Mouse (Mus musculus): ENCODE results near the gene Bcl2l2.
A peak's percentile ranks its signal among the peaks of the same experiment; 100 is the strongest.

The Bcl2l2 gene

GRCm38 (mm10) chr14:54883154-54884021 is at the start of gene Bcl2l2, which contains the start of gene Gm20521:
Gene Bcl2l2, plus strand, starts transcription at chr14:54883377.
Gene Gm20521, plus strand, starts transcription at chr14:54883441.
- DNase-seq (ENCODE audit: low spot score) = peak; percentile 88

DNA sequence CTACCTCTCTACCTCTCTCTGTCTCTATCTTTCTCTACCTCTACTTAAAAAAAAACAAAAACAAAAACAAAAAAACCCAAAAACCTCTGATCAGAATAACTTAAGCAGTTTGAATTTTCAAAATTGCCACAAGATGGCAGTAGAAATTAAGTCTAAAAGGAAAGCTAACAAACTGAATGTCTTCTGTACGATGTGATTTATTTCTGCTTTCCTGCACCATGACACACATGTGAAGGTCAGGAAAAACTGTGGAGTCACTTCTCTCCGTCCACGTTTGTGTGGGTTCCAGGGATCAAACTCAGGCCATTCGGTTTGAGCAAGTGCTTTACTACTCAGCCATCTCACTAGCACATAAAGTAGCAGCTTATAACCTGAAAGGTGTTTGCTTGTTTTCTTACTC is 39.7 kb upstream of the Bcl2l2 start:
- DNase-seq (ENCODE audit: low spot score) = peak; percentile 86

GRCm38 (mm10) chr14:54855726-54856125 is 27.5 kb upstream of the Bcl2l2 start:
- DNase-seq (ENCODE audit: low spot score) = no peak

DNA sequence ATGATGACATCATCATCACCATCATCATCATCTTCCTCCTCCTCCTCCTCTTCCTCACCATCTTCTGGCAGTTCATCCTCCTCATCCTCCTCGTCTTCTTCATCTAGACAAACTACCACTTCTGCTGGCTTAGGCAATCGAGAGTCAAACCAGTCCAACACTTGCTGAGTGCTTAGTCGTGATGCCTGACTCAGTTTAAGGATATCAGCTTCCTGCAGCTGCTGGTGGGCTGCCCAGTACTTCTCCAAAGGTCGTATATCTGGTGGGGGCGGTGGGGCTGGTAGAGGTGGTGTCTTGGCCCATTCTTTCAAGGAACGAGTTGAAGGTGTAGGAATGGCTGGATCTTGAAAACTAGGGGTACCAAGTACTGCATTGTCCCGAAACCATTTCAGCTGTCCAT is 26.5 kb upstream of the Bcl2l2 start:
- DNase-seq (ENCODE audit: low spot score) = no peak

DNA sequence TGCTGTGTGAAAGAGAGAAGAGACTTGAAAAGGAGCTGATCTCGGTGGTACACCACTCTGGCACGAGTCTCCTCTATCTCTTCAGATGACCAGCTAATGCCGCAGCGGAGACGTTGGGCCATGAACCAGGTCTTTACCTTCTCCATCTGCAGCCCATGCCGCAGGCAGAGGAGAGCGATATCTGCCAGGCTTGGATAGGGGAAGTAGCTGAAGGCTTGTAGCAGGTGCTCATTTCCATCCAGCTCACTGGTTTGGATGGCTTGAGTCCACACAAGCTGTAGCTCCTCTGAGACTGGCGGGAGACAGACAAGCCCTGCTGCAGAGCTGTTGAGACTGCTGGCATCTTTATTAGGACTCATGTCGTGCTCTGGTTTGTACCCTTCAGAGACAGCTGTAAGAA is 25.3 kb upstream of the Bcl2l2 start:
- DNase-seq (ENCODE audit: low spot score) = no peak

DNA sequence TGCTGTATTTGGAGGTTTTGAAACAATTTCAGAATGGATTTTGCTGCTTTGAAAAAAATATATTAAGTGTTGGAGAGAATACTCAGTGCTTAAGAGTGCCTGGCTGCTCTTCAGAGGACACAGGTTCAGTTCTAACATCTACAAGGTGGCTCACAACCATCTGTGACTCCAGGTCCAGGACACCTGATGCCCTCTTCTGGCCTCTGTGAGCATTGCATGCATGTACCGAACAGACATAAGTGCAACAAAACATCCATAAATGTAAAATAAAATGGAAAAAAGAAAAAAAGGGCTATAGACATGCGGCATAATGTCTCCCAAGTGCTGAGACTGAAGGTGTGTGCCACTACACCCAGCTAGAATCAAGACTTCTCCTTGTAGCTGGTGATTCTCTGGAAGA is 22.7 kb upstream of the Bcl2l2 start:
- peak; percentile 77 for DNase-seq (ENCODE audit: low spot score)

GRCm38 (mm10) chr14:54863501-54864312 is 19.5 kb upstream of the Bcl2l2 start:
- peak; percentile 97 for DNase-seq (ENCODE audit: low spot score)

DNA sequence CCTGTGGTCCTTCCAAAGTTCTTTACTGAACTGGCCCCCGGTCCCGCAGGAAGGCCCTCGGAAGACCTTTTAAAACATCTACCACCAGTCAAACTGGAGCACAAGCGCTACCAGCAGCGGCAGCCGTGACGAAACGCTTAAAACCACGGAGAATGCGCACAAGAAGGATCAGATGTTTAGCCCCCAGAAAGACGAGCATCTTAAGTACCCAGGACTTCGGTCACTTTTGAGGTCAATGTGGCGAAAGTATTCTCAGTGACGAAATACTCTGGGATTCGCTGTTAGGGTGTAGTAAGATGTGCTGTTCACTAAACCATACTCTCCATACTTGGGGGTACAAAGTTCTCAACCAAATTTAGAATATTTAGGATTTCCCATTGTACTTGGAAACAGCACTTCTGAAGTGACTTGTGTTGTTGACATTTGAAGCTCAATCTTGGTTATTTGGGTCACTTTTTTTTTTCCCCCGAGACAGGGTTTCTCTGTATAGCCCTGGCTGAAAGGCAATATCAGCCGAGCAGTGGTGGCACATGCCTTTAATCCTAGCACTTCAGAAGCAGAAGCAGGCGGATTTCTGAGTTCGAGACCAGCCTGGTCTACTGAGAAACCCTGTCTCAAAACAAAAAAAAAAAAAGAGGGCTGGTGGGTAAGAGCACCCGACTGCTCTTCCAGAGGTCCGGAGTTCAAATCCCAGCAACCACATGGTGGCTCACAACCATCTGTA is 18.7 kb upstream of the Bcl2l2 start:
- peak; percentile 37 for DNase-seq (ENCODE audit: low spot score)

GRCm38 (mm10) chr14:54865626-54866025 is 17.6 kb upstream of the Bcl2l2 start:
- DNase-seq (ENCODE audit: low spot score) = no peak

DNA sequence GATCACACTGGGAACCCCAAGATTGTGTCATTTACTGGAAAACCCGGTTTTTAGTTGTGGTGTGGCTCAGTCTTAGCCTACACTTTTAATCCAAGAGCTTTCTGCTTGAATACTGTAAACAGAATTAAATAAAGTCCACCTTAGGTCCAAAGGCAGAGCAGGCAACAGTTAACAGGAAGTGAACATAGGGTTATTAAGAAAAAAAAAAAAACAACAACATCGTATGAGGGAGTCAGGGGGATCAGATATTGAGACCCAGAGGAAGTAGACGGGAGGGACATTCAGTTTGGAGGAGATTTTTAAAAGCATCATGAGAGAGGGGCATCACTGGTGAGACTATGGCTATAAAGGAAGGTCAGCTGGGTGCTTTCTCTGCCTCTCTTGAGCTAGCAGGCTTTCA is 16.9 kb upstream of the Bcl2l2 start:
- DNase-seq (ENCODE audit: low spot score) = no peak

GRCm38 (mm10) chr14:54866936-54867335 is 16.2 kb upstream of the Bcl2l2 start:
- peak; percentile 31 for DNase-seq (ENCODE audit: low spot score)

- no peak for DNase-seq (ENCODE audit: low spot score)
Observed at GRCm38 (mm10) chr14:54868026-54868425, 15.2 kb upstream of the Bcl2l2 start.

DNA sequence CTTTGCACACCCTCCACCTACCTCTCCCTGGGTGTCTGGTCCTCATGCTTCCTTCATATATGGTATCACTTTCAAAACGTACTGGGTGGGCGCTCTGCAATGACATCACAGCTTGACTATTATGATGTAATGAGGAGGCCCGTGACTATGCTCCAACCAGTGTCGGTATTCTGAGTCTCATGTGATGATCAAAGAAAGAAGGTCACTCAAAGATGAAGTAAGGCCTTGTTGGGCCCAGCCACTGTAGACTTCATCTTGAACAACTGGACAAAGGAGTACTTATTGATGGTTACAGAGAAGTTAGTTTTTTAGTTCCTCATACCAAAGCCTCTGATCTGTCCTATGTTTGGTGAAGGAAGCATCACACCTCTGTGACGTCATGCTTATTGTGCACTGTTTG is 12.3 kb upstream of the Bcl2l2 start, which contains the start of gene Homez:
Gene Homez, minus strand, starts transcription at position 101 of the 400 bp plus-strand sequence.
- DNase-seq (ENCODE audit: low spot score) = no peak

DNA sequence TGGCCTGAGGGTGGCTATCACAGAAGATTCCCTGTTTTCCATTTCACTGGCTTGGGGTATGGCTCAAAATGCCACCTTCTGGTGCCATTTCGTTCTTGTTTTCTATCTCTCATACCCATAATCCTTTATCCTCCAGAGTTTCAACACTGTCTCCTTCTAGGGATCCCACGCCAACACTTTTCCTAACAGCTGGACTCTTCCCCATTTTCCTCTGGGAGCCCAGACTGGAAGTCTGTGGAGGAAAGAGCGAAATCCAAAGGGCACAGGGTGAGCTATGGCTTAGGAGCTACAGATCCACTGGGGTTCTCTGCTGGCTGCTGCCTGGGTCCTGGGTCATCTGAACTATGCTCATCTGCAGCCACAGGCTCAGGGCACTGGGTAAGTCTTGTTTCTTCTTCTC is 9.0 kb upstream of the Bcl2l2 start:
- DNase-seq (ENCODE audit: low spot score) = no peak

GRCm38 (mm10) chr14:54875844-54876538 is 7.2 kb upstream of the Bcl2l2 start:
- peak; percentile 24 for DNase-seq (ENCODE audit: low spot score)

GRCm38 (mm10) chr14:54876539-54877047 is 6.6 kb upstream of the Bcl2l2 start:
- DNase-seq (ENCODE audit: low spot score) = peak; percentile 91

GRCm38 (mm10) chr14:54877048-54877715 is 6.0 kb upstream of the Bcl2l2 start, which contains the start of gene Ppp1r3e:
Gene Ppp1r3e, minus strand, starts transcription at chr14:54877550.
- DNase-seq (ENCODE audit: low spot score) = peak; percentile 65

GRCm38 (mm10) chr14:54884022-54884712 is 990 bp downstream of the Bcl2l2 start:
- DNase-seq (ENCODE audit: low spot score) = no peak

DNA sequence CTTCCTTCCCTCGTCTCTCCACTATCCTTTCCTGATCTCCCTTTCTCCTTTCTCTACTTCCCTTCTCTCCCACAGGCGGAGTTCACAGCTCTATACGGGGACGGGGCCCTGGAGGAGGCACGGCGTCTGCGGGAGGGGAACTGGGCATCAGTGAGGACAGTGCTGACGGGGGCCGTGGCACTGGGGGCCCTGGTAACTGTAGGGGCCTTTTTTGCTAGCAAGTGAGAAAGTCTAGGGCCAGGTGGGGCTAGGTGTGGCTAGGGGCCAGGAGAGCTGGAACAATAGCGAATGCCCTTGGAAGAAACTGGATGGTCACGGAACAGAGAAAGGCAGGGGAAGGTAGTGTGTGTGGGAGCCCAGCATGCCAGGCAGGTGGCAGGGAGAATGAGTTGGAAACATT is 2.1 kb downstream of the Bcl2l2 start:
- no peak for DNase-seq (ENCODE audit: low spot score)

GRCm38 (mm10) chr14:54892200-54892599 is 9.0 kb downstream of the Bcl2l2 start, which contains the start of gene Pabpn1:
Gene Pabpn1, plus strand, starts transcription at chr14:54892500.
- no peak for DNase-seq (ENCODE audit: low spot score)
